In genomic region chrX:48310706-48311517, GRCm38 (mm10) we compare ENCODE assay signal across 8 mouse cellular contexts. TPM values are rescaled to one million over a fixed set of nuclear protein-coding genes. Genes with fewer than 3 reads are reported as not detected.
DNase-seq lines count a peak whose midpoint lies in the region; ATAC-seq and TF ChIP-seq lines count a peak whose summit lies in the region.

No protein-coding gene starts in this region.

- no peaks in the 10 kb centered on the region; the same call in 1 of the 2 replicates for H3K27me3 ChIP-seq in lung, embryonic 15.5 days
- H3K27me3 ChIP-seq in forebrain, embryonic 13.5 days: no peaks in the 10 kb centered on the region; the same call in 1 of the 2 replicates
- H3K27me3 ChIP-seq in stomach, embryonic 16.5 days (ENCODE audit: control insufficient read depth, insufficient read depth, low read length): no peaks in the 10 kb centered on the region; the same call in 1 of the 2 replicates

- no peaks in the 10 kb centered on the region for H3K9me3 ChIP-seq in lung, embryonic 15.5 days
- H3K9me3 ChIP-seq in forebrain, embryonic 13.5 days (replicated peaks): no peaks in the 10 kb centered on the region
- no peaks in the 10 kb centered on the region for H3K9me3 ChIP-seq in stomach, embryonic 16.5 days (replicated peaks; ENCODE audit: control insufficient read depth, low read length)

- TF ChIP-seq POLR2A in lung, adult 2 months (IDR thresholded peaks at IDR 0.05; ENCODE audit: borderline replicate concordance, extremely low read depth, low read depth, low read length): no peak

- H3K4me1 ChIP-seq in lung, embryonic 15.5 days: no peaks in the 10 kb centered on the region
- H3K4me1 ChIP-seq in lung, adult 2 months (ENCODE audit: control insufficient read depth, insufficient read depth, low read length): no peaks in the 10 kb centered on the region; the same call in none of the 2 replicates
- H3K4me1 ChIP-seq in forebrain, embryonic 13.5 days: peaks cover 14% of the 10 kb centered on the region; the same call in 1 of the 2 replicates
- H3K4me1 ChIP-seq in stomach, embryonic 16.5 days (ENCODE audit: control insufficient read depth, insufficient read depth, low read length): 0 out of 2 replicates have a peak, but pooled peaks cover 7% of the 10 kb centered on the region

- H3K4me2 ChIP-seq in lung, embryonic 15.5 days: peak overlapping the region; percentile 60
- peak overlapping the region; percentile 51 for H3K4me2 ChIP-seq in forebrain, embryonic 13.5 days
- peak overlapping the region; percentile 55 for H3K4me2 ChIP-seq in stomach, embryonic 16.5 days (ENCODE audit: low read depth, low read length)

- no peaks in the 10 kb centered on the region for H3K36me3 ChIP-seq in lung, embryonic 15.5 days
- no peaks in the 10 kb centered on the region for H3K36me3 ChIP-seq in forebrain, embryonic 13.5 days (ENCODE audit: poor library complexity, severe bottlenecking)
- no peaks in the 10 kb centered on the region for H3K36me3 ChIP-seq in stomach, embryonic 16.5 days (ENCODE audit: control insufficient read depth, insufficient read depth, low read length)

- H3K4me3 ChIP-seq in lung, embryonic 15.5 days: peak overlapping the region; percentile 28
- H3K4me3 ChIP-seq in lung, adult 2 months (replicated peaks; ENCODE audit: extremely low read depth, low read depth, low read length): no peak overlapping the region
- H3K4me3 ChIP-seq in forebrain, embryonic 13.5 days: peak overlapping the region; percentile 22
- peak overlapping the region; percentile 30 for H3K4me3 ChIP-seq in stomach, embryonic 16.5 days (replicated peaks; ENCODE audit: low read length)

- TF ChIP-seq CTCF in lung, adult 2 months (IDR thresholded peaks at IDR 0.05; ENCODE audit: insufficient read depth, low read length): no peak

- peak; percentile 37; the same call in 1 of the 2 replicates for ATAC-seq in lung, embryonic 15.5 days (ENCODE audit: borderline replicate concordance, extremely low read depth, low FRiP score, low TSS enrichment)
- no peak for ATAC-seq in forebrain, embryonic 13.5 days
- ATAC-seq in stomach, embryonic 16.5 days (ENCODE audit: insufficient read depth, low FRiP score): 0 out of 2 replicates have a peak, but pooled peaks have one; percentile 2
- no peak for ATAC-seq in monocyte, adult 5-6 weeks (replicated peaks; ENCODE audit: insufficient number of reproducible peaks, low FRiP score, low TSS enrichment, poor library complexity, severe bottlenecking)

- WGBS in lung, embryonic 15.5 days: 15% methylated on average over 26 of the region's 26 CpGs
- 35% methylated on average over 26 of the region's 26 CpGs for WGBS in lung, adult 2 months
- WGBS in forebrain, embryonic 13.5 days: 24% methylated on average over 26 of the region's 26 CpGs
- 24% methylated on average over 26 of the region's 26 CpGs for WGBS in stomach, embryonic 16.5 days

- H3K27ac ChIP-seq in lung, embryonic 15.5 days: no peak overlapping the region
- no peak overlapping the region for H3K27ac ChIP-seq in forebrain, embryonic 13.5 days
- H3K27ac ChIP-seq in stomach, embryonic 16.5 days (ENCODE audit: low read length): no peak overlapping the region

- no peak for DNase-seq in lung, adult 2 months
- peak; percentile 61 for DNase-seq in liver
- no peak for DNase-seq in natural killer cell, adult 2 months (ENCODE audit: low spot score in 2 of 2)
- no peak for DNase-seq in left cerebral cortex, postnatal 25 days (ENCODE audit: low spot score in 2 of 2)

- intact Hi-C loops in left cerebral cortex, postnatal 25 days (cut with DNase I): no loop called here

- H3K9ac ChIP-seq in lung, embryonic 15.5 days: no peak overlapping the region
- no peak overlapping the region for H3K9ac ChIP-seq in forebrain, embryonic 13.5 days
- H3K9ac ChIP-seq in stomach, embryonic 16.5 days (ENCODE audit: low read length): peak overlapping the region; percentile 58

RNA-seq across cellular contexts. Expression of gene Bcorl1, which starts 30.2 kb away (rescaled TPM):
- 4.8 and 5.2 TPM in 2 replicates for polyA plus RNA-seq in lung, embryonic 15.5 days (2015; fragmentation: Nextera tagmentation; extraction: Ambion mirVana)
- polyA plus RNA-seq in lung, adult 2 months (2012; rRNA removed): 4.5 and 5.7 TPM in 2 replicates
- 6.5 and 6.6 TPM in 2 replicates for polyA plus RNA-seq in forebrain, embryonic 13.5 days (2015; fragmentation: Nextera tagmentation; extraction: Ambion mirVana)
- 5.2 TPM in 2 replicates for polyA plus RNA-seq in stomach, embryonic 16.5 days (2015; fragmentation: Nextera tagmentation; extraction: Ambion mirVana)
- total RNA-seq in left cerebral cortex, postnatal 25 days (2021): 10 to 100 TPM; 16.6 to 19.4 TPM
- 2.1 to 13.5 TPM (median 4.3 TPM) in 3 replicates for total RNA-seq in monocyte, adult 5-6 weeks (2017)

RNA-seq across cellular contexts. Expression of gene Utp14a, which starts 54.2 kb away (rescaled TPM):
- 16.7 and 16.8 TPM in 2 replicates for polyA plus RNA-seq in lung, embryonic 15.5 days (2015; fragmentation: Nextera tagmentation; extraction: Ambion mirVana)
- 1.8 and 2.9 TPM in 2 replicates for polyA plus RNA-seq in lung, adult 2 months (2012; rRNA removed)
- polyA plus RNA-seq in forebrain, embryonic 13.5 days (2015; fragmentation: Nextera tagmentation; extraction: Ambion mirVana): 23.6 and 27.2 TPM in 2 replicates
- polyA plus RNA-seq in stomach, embryonic 16.5 days (2015; fragmentation: Nextera tagmentation; extraction: Ambion mirVana): 15.2 and 17.0 TPM in 2 replicates
- 10 to 100 TPM; 13.4 to 14.9 TPM for total RNA-seq in left cerebral cortex, postnatal 25 days (2021)
- total RNA-seq in monocyte, adult 5-6 weeks (2017): 37.3 to 41.0 TPM (median 40.2 TPM) in 3 replicates

Comparison
In these comparisons a context has a peak if more than half of its experiments do, and no peak if none do; other contexts are left out.
1. ATAC-seq: peak in lung, embryonic 15.5 days (single experiment) and stomach, embryonic 16.5 days (single experiment); none in forebrain, embryonic 13.5 days (single experiment) and monocyte, adult 5-6 weeks (single experiment).
2. Peak in every context shown above with its lines, with median percentiles within 50 percentile points of each other: H3K4me2 ChIP-seq.